Mouse (Mus musculus) heart, adult 8-10 months (tissue): ENCODE data around the gene Ddah1. TPM values are rescaled to one million over a fixed set of nuclear protein-coding genes. Genes with fewer than 3 reads are reported as not detected.
A peak's percentile ranks its signal among the peaks of the same experiment; 100 is the strongest.
"Not testable (repeated sequence)": the region's sequence is repeated elsewhere in the genome, so short reads cannot be mapped to it uniquely, and the experiment has no call there.

Experiments
- DNase-seq: peaks from one replicate; pipeline ENCODE4 v3.0.0; 2022; ENCODE audit warnings: low spot score
- total RNA-seq, 4 experiments: library from RNA; stranded (reverse); gene quantifications; 2 replicates each; pipeline ENCODE4 v1.2.4; 2022

Gene Ddah1
- total RNA-seq, 4 experiments from 2014 or later: 6.3 to 9.3 (median 7.5) TPM

GRCm38 (mm10) chr3:145906582-145906981 lies 148.1 kb downstream of the Ddah1 start:
- no peak for DNase-seq

GRCm38 (mm10) chr3:145912512-145912911 lies 154.0 kb downstream of the Ddah1 start:
- no peak for DNase-seq

- no peak for DNase-seq
These were observed 154.8 kb downstream of the Ddah1 start for GRCm38 (mm10) chr3:145913263-145913662.

- not testable (repeated sequence) for DNase-seq
These were observed 155.5 kb downstream of the Ddah1 start for GRCm38 (mm10) chr3:145913942-145914341.

GRCm38 (mm10) chr3:145916374-145916773 lies 157.9 kb downstream of the Ddah1 start:
- no peak for DNase-seq

GRCm38 (mm10) chr3:145916826-145917225 lies 158.4 kb downstream of the Ddah1 start:
- DNase-seq: no peak

- no peak for DNase-seq
These were observed 163.8 kb downstream of the Ddah1 start, which contains the start of gene Bcl10 for GRCm38 (mm10) chr3:145922019-145922854. TSS of gene Bcl10 (plus strand) at chr3:145922804.

- no peak for DNase-seq
These were observed 164.5 kb downstream of the Ddah1 start for GRCm38 (mm10) chr3:145922971-145923370.

GRCm38 (mm10) chr3:145923874-145924577 lies 165.6 kb downstream of the Ddah1 start:
- peak; percentile 98 for DNase-seq

GRCm38 (mm10) chr3:145924649-145925337 lies 166.3 kb downstream of the Ddah1 start:
- DNase-seq: peak; percentile 45

GRCm38 (mm10) chr3:145925506-145925905 lies 167.0 kb downstream of the Ddah1 start:
- no peak for DNase-seq

- DNase-seq: no peak
These were observed 171.3 kb downstream of the Ddah1 start for GRCm38 (mm10) chr3:145929525-145930400.

- no peak for DNase-seq
These were observed 175.4 kb downstream of the Ddah1 start for GRCm38 (mm10) chr3:145933845-145934244.

GRCm38 (mm10) chr3:145937505-145938404 lies 179.3 kb downstream of the Ddah1 start, which contains the start of gene 2410004B18Rik:
TSS of gene 2410004B18Rik (plus strand) at chr3:145938014.
- DNase-seq: peak; percentile 91

- no peak for DNase-seq
These were observed 180.2 kb downstream of the Ddah1 start for GRCm38 (mm10) chr3:145938405-145939349.

- no peak for DNase-seq
These were observed 180.9 kb downstream of the Ddah1 start for GRCm38 (mm10) chr3:145939402-145939801.

GRCm38 (mm10) chr3:145939971-145940370 lies 181.5 kb downstream of the Ddah1 start:
- no peak for DNase-seq

- peak; percentile 74 for DNase-seq
These were observed 183.5 kb downstream of the Ddah1 start for GRCm38 (mm10) chr3:145941971-145942370.
